29 mouse cellular contexts compared by ENCODE assay signal in genomic region chr7:126329907-126330645, GRCm38 (mm10). TPM values are rescaled to one million over a fixed set of nuclear protein-coding genes. Genes with fewer than 3 reads are reported as not detected.
DNase-seq lines count a peak whose midpoint lies in the region; ATAC-seq and TF ChIP-seq lines count a peak whose summit lies in the region.
"Had no signal": no experiment of that assay in that cellular context is flagged by ENCODE, and none has a peak within 500 bp of the region (broad histone marks: within the 10 kb centered on the region; RNA-seq: fewer than 3 reads in every experiment).

No protein-coding gene starts in this region.

- H3K4me1 ChIP-seq in spleen, adult 2 months (ENCODE audit: control insufficient read depth, insufficient read depth, insufficient read length): no peaks in the 10 kb centered on the region; the same call in 1 of the 2 replicates
- no peaks in the 10 kb centered on the region for H3K4me1 ChIP-seq in heart, embryonic 12.5 days (replicated peaks)
- 0 out of 2 replicates have a peak, but pooled peaks cover 1% of the 10 kb centered on the region for H3K4me1 ChIP-seq in neural tube, embryonic 15.5 days
- H3K4me1 ChIP-seq: heart, embryonic 10.5 days; hindbrain, embryonic 12.5 days; limb, embryonic 13.5 days; liver, embryonic 12.5 days; neural tube, embryonic 12.5 days had no signal

- H3K9me3 ChIP-seq in heart, embryonic 12.5 days (replicated peaks): no peaks in the 10 kb centered on the region
- H3K9me3 ChIP-seq in neural tube, embryonic 15.5 days (replicated peaks): no peaks in the 10 kb centered on the region
- H3K9me3 ChIP-seq: forebrain, embryonic 12.5 days; heart, embryonic 10.5 days; hindbrain, embryonic 12.5 days; limb, embryonic 13.5 days; liver, embryonic 12.5 days; neural tube, embryonic 12.5 days had no signal

- peak overlapping the region; percentile 59 for H3K27ac ChIP-seq in spleen, adult 2 months (ENCODE audit: insufficient read depth, low read length)
- no peak overlapping the region for H3K27ac ChIP-seq in heart, embryonic 12.5 days (ENCODE audit: poor library complexity, severe bottlenecking)
- H3K27ac ChIP-seq in neural tube, embryonic 15.5 days (replicated peaks): no peak overlapping the region
- H3K27ac ChIP-seq: forebrain, embryonic 12.5 days; heart, embryonic 10.5 days; hindbrain, embryonic 12.5 days; hindbrain, postnatal 0 days; layer of hippocampus, adult 2 months; limb, embryonic 13.5 days; liver, embryonic 12.5 days; neural tube, embryonic 12.5 days had no signal

- TF ChIP-seq CTCF in spleen, adult 2 months (IDR thresholded peaks at IDR 0.05; ENCODE audit: extremely low read depth, insufficient read depth, insufficient read length, insufficient replicate concordance): no peak

- H3K4me3 ChIP-seq in spleen, adult 2 months (ENCODE audit: extremely low read depth, insufficient read depth, insufficient read length): no peak overlapping the region
- no peak overlapping the region for H3K4me3 ChIP-seq in heart, embryonic 12.5 days
- no peak overlapping the region for H3K4me3 ChIP-seq in neural tube, embryonic 15.5 days (replicated peaks)
- H3K4me3 ChIP-seq: forebrain, embryonic 12.5 days; heart, embryonic 10.5 days; hindbrain, embryonic 12.5 days; layer of hippocampus, adult 2 months; limb, embryonic 13.5 days; liver, embryonic 12.5 days; neural tube, embryonic 12.5 days had no signal

- H3K27me3 ChIP-seq in spleen, adult 2 months (ENCODE audit: control insufficient read depth, insufficient read depth, low read length): no peaks in the 10 kb centered on the region
- H3K27me3 ChIP-seq in heart, embryonic 12.5 days (replicated peaks): peaks cover 4% of the 10 kb centered on the region; the same call in 1 of the 2 replicates
- peaks cover 5% of the 10 kb centered on the region; the same call in 1 of the 2 replicates for H3K27me3 ChIP-seq in neural tube, embryonic 15.5 days (replicated peaks)
- H3K27me3 ChIP-seq: neural tube, embryonic 12.5 days; Patski had no signal

- no peak for DNase-seq in spleen, adult 2 months (ENCODE audit: low read depth in 1 of 2, low spot score in 2 of 2)
- no peak for DNase-seq in spleen, postnatal 14 days (ENCODE audit: low spot score in 2 of 2)
- peak; percentile 59 for DNase-seq in T-cell, adult 2 months (ENCODE audit: low spot score)
- peak; percentile 39 to 54 for DNase-seq in thymus, postnatal 36 days
- no peak for DNase-seq in left cerebral cortex, adult 18-20 months (ENCODE audit: low spot score in 2 of 2)
- DNase-seq: adrenal gland, adult 2 months; adrenal gland, postnatal 36 days; cerebellum, adult 18-20 months; cerebellum, postnatal 10 days; forebrain, postnatal 0 days; gastrocnemius, postnatal 14 days; heart, adult 11 months; heart, postnatal 36 days; kidney, adult 18-20 months; kidney, postnatal 36 days; liver, postnatal 0 days had no signal

- 0 out of 2 replicates have a peak, but pooled peaks have one; percentile 29 for ATAC-seq in megakaryocyte progenitor cell, adult 5-6 weeks (replicated peaks; ENCODE audit: poor library complexity)
- no peak for ATAC-seq in heart, embryonic 12.5 days (ENCODE audit: insufficient number of reproducible peaks, low FRiP score)
- ATAC-seq in neural tube, embryonic 15.5 days (ENCODE audit: low FRiP score): no peak
- ATAC-seq: forebrain, postnatal 0 days; hindbrain, postnatal 0 days; liver, embryonic 12.5 days; liver, postnatal 0 days; midbrain, embryonic 16.5 days; Patski had no signal

- 34% methylated on average over 9 of the region's 9 CpGs for WGBS in spleen, adult 2 months
- 74% methylated on average over 9 of the region's 9 CpGs for WGBS in heart, embryonic 12.5 days
- 91% methylated on average over 9 of the region's 9 CpGs for WGBS in neural tube, embryonic 15.5 days

- H3K4me2 ChIP-seq in heart, embryonic 12.5 days: no peak overlapping the region
- no peak overlapping the region for H3K4me2 ChIP-seq in neural tube, embryonic 15.5 days
- H3K4me2 ChIP-seq: forebrain, embryonic 12.5 days; hindbrain, embryonic 12.5 days; limb, embryonic 13.5 days; liver, embryonic 12.5 days; neural tube, embryonic 12.5 days had no signal

- H3K36me3 ChIP-seq in spleen, adult 2 months (ENCODE audit: control insufficient read depth, insufficient read depth, low read length): no peaks in the 10 kb centered on the region
- no peaks in the 10 kb centered on the region for H3K36me3 ChIP-seq in heart, embryonic 12.5 days
- no peaks in the 10 kb centered on the region for H3K36me3 ChIP-seq in neural tube, embryonic 15.5 days
- H3K36me3 ChIP-seq: forebrain, embryonic 12.5 days; heart, embryonic 10.5 days; hindbrain, embryonic 12.5 days; limb, embryonic 13.5 days; liver, embryonic 12.5 days; neural tube, embryonic 12.5 days had no signal

- TF ChIP-seq POLR2A in spleen, adult 2 months (IDR thresholded peaks at IDR 0.05; ENCODE audit: low read depth, low read length): no peak

- H3K9ac ChIP-seq in heart, embryonic 12.5 days: no peak overlapping the region
- H3K9ac ChIP-seq in neural tube, embryonic 15.5 days (replicated peaks): no peak overlapping the region
- H3K9ac ChIP-seq: forebrain, embryonic 12.5 days; forebrain, postnatal 0 days; hindbrain, embryonic 12.5 days; limb, embryonic 13.5 days; liver, embryonic 12.5 days; liver, postnatal 0 days; neural tube, embryonic 12.5 days had no signal

RNA-seq across cellular contexts. Expression of gene Lat, which starts 39.3 kb away (rescaled TPM):
- polyA plus RNA-seq in spleen, adult 2 months (2012; rRNA removed): 164 and 223 TPM in 2 replicates
- total RNA-seq in megakaryocyte progenitor cell, adult 5-6 weeks (2015): 0.35 and 2.8 TPM in 2 replicates
- 1.0 and 1.6 TPM in 2 replicates for total RNA-seq in megakaryocyte progenitor cell, adult 5-6 weeks (2017)
- 3.4 and 3.8 TPM in 2 replicates for polyA plus RNA-seq in heart, embryonic 12.5 days (2016; fragmentation: Nextera tagmentation; extraction: Ambion mirVana)
- polyA plus RNA-seq in neural tube, embryonic 15.5 days (2015; fragmentation: Nextera tagmentation; extraction: Ambion mirVana): 0.56 and 31.7 TPM in 2 replicates
- 1 to 10 TPM; 1.5 to 1.7 TPM for total RNA-seq in left cerebral cortex, adult 18-20 months (2021)

RNA-seq across cellular contexts. Expression of gene Spns1, which starts 47.2 kb away (rescaled TPM):
- 115 and 208 TPM in 2 replicates for polyA plus RNA-seq in spleen, adult 2 months (2012; rRNA removed)
- total RNA-seq in megakaryocyte progenitor cell, adult 5-6 weeks (2015): 8.3 and 8.4 TPM in 2 replicates
- total RNA-seq in megakaryocyte progenitor cell, adult 5-6 weeks (2017): 8.4 and 16.2 TPM in 2 replicates
- polyA plus RNA-seq in heart, embryonic 12.5 days (2016; fragmentation: Nextera tagmentation; extraction: Ambion mirVana): 45.1 TPM in 2 replicates
- polyA plus RNA-seq in neural tube, embryonic 15.5 days (2015; fragmentation: Nextera tagmentation; extraction: Ambion mirVana): 82.4 and 92.7 TPM in 2 replicates
- 10 to 100 TPM; 84.7 to 85.3 TPM for total RNA-seq in left cerebral cortex, adult 18-20 months (2021)

RNA-seq across cellular contexts. Expression of gene Sbk1, which starts 57.7 kb away (rescaled TPM):
- polyA plus RNA-seq in spleen, adult 2 months (2012; rRNA removed): 73.4 and 99.1 TPM in 2 replicates
- total RNA-seq in megakaryocyte progenitor cell, adult 5-6 weeks (2015): 0.95 and 1.7 TPM in 2 replicates
- total RNA-seq in megakaryocyte progenitor cell, adult 5-6 weeks (2017): 1.5 and 2.0 TPM in 2 replicates
- 24.0 and 24.5 TPM in 2 replicates for polyA plus RNA-seq in heart, embryonic 12.5 days (2016; fragmentation: Nextera tagmentation; extraction: Ambion mirVana)
- polyA plus RNA-seq in neural tube, embryonic 15.5 days (2015; fragmentation: Nextera tagmentation; extraction: Ambion mirVana): 143 and 182 TPM in 2 replicates
- total RNA-seq in left cerebral cortex, adult 18-20 months (2021): 10 to 100 TPM; 77.0 to 77.5 TPM

Comparison
In these comparisons a context has a peak if more than half of its experiments do, and no peak if none do; other contexts are left out.
1. DNase-seq: peak in T-cell, adult 2 months (single experiment) and thymus, postnatal 36 days (2 of 2); none in spleen, adult 2 months (0 of 2), spleen, postnatal 14 days (0 of 2) and left cerebral cortex, adult 18-20 months (0 of 2).